Mouse (Mus musculus): ENCODE data around the gene Sult1d1. TPM values are rescaled to one million over a fixed set of nuclear protein-coding genes. Genes with fewer than 3 reads are reported as not detected.

The Sult1d1 gene
- polyA plus RNA-seq, 1 experiment: not detected

- no peak overlapping the region for H3K4me3 ChIP-seq (replicated peaks)
- H3K36me3 ChIP-seq (replicated peaks; ENCODE audit: low read length): no peaks in the 10 kb centered on the region
- H3K27me3 ChIP-seq (replicated peaks): no peaks in the 10 kb centered on the region
- H3K9me3 ChIP-seq: no peaks in the 10 kb centered on the region
- no peaks in the 10 kb centered on the region for H3K4me1 ChIP-seq
- no peak for TF ChIP-seq FLI1 (IDR thresholded peaks at IDR 0.05; ENCODE audit: low read length)
- TF ChIP-seq GATA1 (IDR thresholded peaks at IDR 0.05; ENCODE audit: borderline replicate concordance, low read length): no peak
Observed at GRCm38 (mm10) chr5:87505776-87506458, 62.9 kb downstream of the Sult1d1 start.

Other genes starting within 250 kb of the Sult1d1 start
- gene Ugt2a3, start 231.8 kb downstream of the Sult1d1 start, polyA plus RNA-seq (2012; ENCODE audit: insufficient read depth, low replicate concordance): not detected in 2 replicates
- not detected in 2 replicates for gene Ugt2b38, start 144.8 kb downstream of the Sult1d1 start, polyA plus RNA-seq (2012; ENCODE audit: insufficient read depth, low replicate concordance)
- not detected in 2 replicates for gene Ugt2a2, start 86.8 kb downstream of the Sult1d1 start, polyA plus RNA-seq (2012; ENCODE audit: insufficient read depth, low replicate concordance)
- gene Gm43638, start 82.2 kb downstream of the Sult1d1 start, polyA plus RNA-seq (2012; ENCODE audit: insufficient read depth, low replicate concordance): not detected in 2 replicates
- gene Ugt2a1, start 78.2 kb downstream of the Sult1d1 start, polyA plus RNA-seq (2012; ENCODE audit: insufficient read depth, low replicate concordance): not detected in 2 replicates
- not detected in 2 replicates for gene Sult1b1, start 30.8 kb downstream of the Sult1d1 start, polyA plus RNA-seq (2012; ENCODE audit: insufficient read depth, low replicate concordance)
- gene Sult1e1, start 22.6 kb upstream of the Sult1d1 start, polyA plus RNA-seq (2012; ENCODE audit: insufficient read depth, low replicate concordance): not detected in 2 replicates
- not detected in 2 replicates for gene Csn1s1, start 97.2 kb upstream of the Sult1d1 start, polyA plus RNA-seq (2012; ENCODE audit: insufficient read depth, low replicate concordance)
- gene Csn2, start 130.6 kb upstream of the Sult1d1 start, polyA plus RNA-seq (2012; ENCODE audit: insufficient read depth, low replicate concordance): not detected in 2 replicates
- not detected in 2 replicates for gene Csn1s2a, start 205.5 kb upstream of the Sult1d1 start, polyA plus RNA-seq (2012; ENCODE audit: insufficient read depth, low replicate concordance)
- gene Csn1s2b, start 239.1 kb upstream of the Sult1d1 start, polyA plus RNA-seq (2012; ENCODE audit: insufficient read depth, low replicate concordance): not detected in 2 replicates

Data from megakaryocyte, embryonic 14.5 days (primary cell).